Mouse (Mus musculus) lung, adult 2 months (tissue): ENCODE measurements at regions not wholly inside any gene's neighbourhood (a gene's known extent, or its start where the extent isn't known, plus 50 kb on each side); places are given as distances from the start of the nearest gene placed in this dataset.

Experiments used
- DNase-seq: peaks from one replicate; pipeline ENCODE4 v3.0.0; 2022
- H3K4me1 ChIP-seq: fragments of 200-500 bp; 2 replicates; pipeline ENCODE4 v1.6.1; 2011; ENCODE audit warnings: low read length; ENCODE audit not compliant: control insufficient read depth, insufficient read depth
- H3K4me3 ChIP-seq: fragments of 200-500 bp; replicated peaks from 2 replicates; pipeline ENCODE3; 2011; ENCODE audit warnings: low read depth, mild to moderate bottlenecking, control low read depth, low read length; ENCODE audit errors: extremely low read depth
- CTCF ChIP-seq: fragments of 200-500 bp; IDR thresholded peaks from 2 replicates; pipeline ENCODE4 v1.5.1; 2011; ENCODE audit warnings: mild to moderate bottlenecking, low read length, control low read depth; ENCODE audit not compliant: insufficient read depth
- POLR2A ChIP-seq: fragments of 200-500 bp; IDR thresholded peaks from 2 replicates; pipeline ENCODE4 v1.6.1; 2011; ENCODE audit warnings: low read depth, mild to moderate bottlenecking, control low read depth, low read length, borderline replicate concordance; ENCODE audit errors: extremely low read depth
- WGBS: fragments of 180-500 bp; shearing (Covaris S2); methylation state at CpG from one replicate; pipeline ENCODE4 v1.1.7; 2018; 5-methylcytosine and 5-hydroxymethylcytosine counted together

- Histone ChIP-seq H3K4me3 (no peak overlapping the region), H3K4me1 (no peaks in the 10 kb centered on the region)
- TF ChIP-seq CTCF (no peak), POLR2A (no peak)
- DNase-seq: no peak
- 58% methylated on average over 6 of the region's 6 CpGs for WGBS
Observed at GRCm38 (mm10) chr1:157703639-157704038, 197.1 kb downstream of the Sec16b start.

DNA sequence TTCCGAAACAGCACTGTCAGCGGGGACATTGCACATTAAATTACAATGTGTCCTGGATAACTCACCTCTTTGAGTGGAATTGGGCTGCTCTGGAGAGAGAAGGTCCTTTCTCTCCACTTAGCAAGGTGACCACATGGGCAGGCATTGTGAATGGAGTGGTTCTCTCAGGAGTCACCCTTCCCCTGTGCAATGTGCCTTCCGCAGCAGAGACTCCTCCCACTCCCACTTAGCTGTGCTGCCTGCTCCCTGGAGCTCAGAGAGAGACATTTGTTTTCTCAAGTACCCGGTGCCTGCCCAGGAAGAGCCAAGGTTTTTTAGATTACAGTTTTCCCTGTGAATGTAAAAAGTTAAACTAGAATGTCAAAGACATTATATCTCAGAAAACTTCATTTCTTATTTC lies 198.8 kb downstream of the Sec16b start:
- H3K4me3 ChIP-seq: no peak overlapping the region
- WGBS: 50% methylated on average over 4 of the region's 4 CpGs
- TF ChIP-seq CTCF (no peak), POLR2A (no peak)
- H3K4me1 ChIP-seq: no peaks in the 10 kb centered on the region
- DNase-seq: no peak

GRCm38 (mm10) chr1:157707256-157707655 lies 200.7 kb downstream of the Sec16b start:
- Histone ChIP-seq H3K4me1 (no peaks in the 10 kb centered on the region), H3K4me3 (no peak overlapping the region)
- TF ChIP-seq POLR2A (no peak), CTCF (no peak)
- 79% methylated on average over 2 of the region's 2 CpGs for WGBS
- no peak for DNase-seq

GRCm38 (mm10) chr1:157709117-157709516 lies 202.6 kb downstream of the Sec16b start:
- no peak for TF ChIP-seq CTCF
- TF ChIP-seq POLR2A: no peak
- Histone ChIP-seq H3K4me1 (no peaks in the 10 kb centered on the region), H3K4me3 (no peak overlapping the region)
- WGBS: 78% methylated on average over 6 of the region's 6 CpGs
- DNase-seq: no peak

GRCm38 (mm10) chr1:157710870-157711269 lies 204.3 kb downstream of the Sec16b start:
- Histone ChIP-seq H3K4me3 (no peak overlapping the region), H3K4me1 (no peaks in the 10 kb centered on the region)
- DNase-seq: no peak
- 76% methylated on average over 2 of the region's 2 CpGs for WGBS
- TF ChIP-seq CTCF: no peak
- no peak for TF ChIP-seq POLR2A

GRCm38 (mm10) chr1:157712519-157712918 lies 206.0 kb downstream of the Sec16b start:
- 15% methylated on average over 2 of the region's 2 CpGs for WGBS
- no peak for TF ChIP-seq POLR2A
- no peak for TF ChIP-seq CTCF
- no peak for DNase-seq
- H3K4me1 ChIP-seq: no peaks in the 10 kb centered on the region
- H3K4me3 ChIP-seq: no peak overlapping the region

- 65% methylated on average over 7 of the region's 7 CpGs for WGBS
- no peak for TF ChIP-seq POLR2A
- TF ChIP-seq CTCF: no peak
- no peak for DNase-seq
- no peak overlapping the region for H3K4me3 ChIP-seq
- no peaks in the 10 kb centered on the region for H3K4me1 ChIP-seq
Observed at GRCm38 (mm10) chr1:157713851-157714250, 207.3 kb downstream of the Sec16b start.

DNA sequence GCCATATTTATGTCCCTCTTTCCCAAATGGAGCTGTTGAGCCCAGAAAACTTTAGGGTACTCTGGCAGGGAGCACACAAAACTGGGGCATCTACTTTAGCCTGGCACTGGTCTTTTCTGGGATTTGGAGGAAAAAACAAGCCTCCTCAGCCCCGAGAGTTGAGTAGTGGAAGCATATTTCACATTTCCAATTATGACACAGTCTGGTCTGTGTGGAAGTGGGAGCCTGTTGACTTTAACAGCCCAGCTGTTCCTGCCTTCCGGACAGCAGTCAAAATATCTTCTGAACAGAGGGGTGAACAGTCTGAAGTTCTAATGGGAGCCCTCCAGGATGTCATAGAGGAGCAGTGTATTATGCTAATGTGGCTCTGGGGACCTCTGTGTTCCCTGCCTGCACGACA lies 209.1 kb downstream of the Sec16b start:
- Histone ChIP-seq H3K4me1 (no peaks in the 10 kb centered on the region), H3K4me3 (no peak overlapping the region)
- DNase-seq: no peak
- no peak for TF ChIP-seq POLR2A
- WGBS: 53% methylated on average over 3 of the region's 3 CpGs

DNA sequence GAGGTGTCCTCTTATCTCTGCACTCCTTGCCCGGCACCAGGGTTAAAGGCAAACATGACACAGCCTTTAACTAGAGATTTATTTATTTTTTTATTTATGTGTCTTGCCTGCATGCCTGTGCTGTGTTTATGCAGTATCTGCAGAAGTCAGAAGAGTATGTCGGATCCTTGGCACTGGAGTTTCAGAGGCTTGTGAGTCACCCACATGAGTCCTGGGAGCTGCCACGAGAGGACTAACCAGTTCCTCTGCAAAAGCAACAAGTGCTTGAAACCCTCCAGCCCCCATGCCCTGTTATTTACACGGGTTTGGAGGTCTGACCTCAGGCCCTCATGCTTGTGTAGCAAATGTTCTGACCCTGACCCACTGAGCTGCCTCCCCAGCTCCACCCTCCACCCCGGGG lies 210.6 kb downstream of the Sec16b start:
- Histone ChIP-seq H3K4me3 (no peak overlapping the region), H3K4me1 (no peaks in the 10 kb centered on the region)
- no peak for TF ChIP-seq POLR2A
- no peak for TF ChIP-seq CTCF
- DNase-seq: no peak
- 34% methylated on average over 5 of the region's 5 CpGs for WGBS

- Histone ChIP-seq H3K4me3 (no peak overlapping the region), H3K4me1 (no peaks in the 10 kb centered on the region)
- DNase-seq: no peak
- 89% methylated on average over 5 of the region's 5 CpGs for WGBS
- no peak for TF ChIP-seq CTCF
- no peak for TF ChIP-seq POLR2A
Observed at GRCm38 (mm10) chr1:157721946-157722345, 215.4 kb downstream of the Sec16b start.

GRCm38 (mm10) chr1:157731124-157731523 lies 224.6 kb downstream of the Sec16b start:
- no peak for TF ChIP-seq POLR2A
- TF ChIP-seq CTCF: no peak
- Histone ChIP-seq H3K4me1 (no peaks in the 10 kb centered on the region), H3K4me3 (no peak overlapping the region)
- DNase-seq: no peak
- WGBS: 82% methylated on average over 1 of the region's 1 CpGs
